Mouse (Mus musculus): ENCODE measurements around the gene Klkb1. TPM values are rescaled to one million over a fixed set of nuclear protein-coding genes. Genes with fewer than 3 reads are reported as not detected.
A peak's percentile ranks its signal among the peaks of the same experiment; 100 is the strongest.

Klkb1 gene
- polyA plus RNA-seq, 1 experiment: 0.12 TPM

DNA sequence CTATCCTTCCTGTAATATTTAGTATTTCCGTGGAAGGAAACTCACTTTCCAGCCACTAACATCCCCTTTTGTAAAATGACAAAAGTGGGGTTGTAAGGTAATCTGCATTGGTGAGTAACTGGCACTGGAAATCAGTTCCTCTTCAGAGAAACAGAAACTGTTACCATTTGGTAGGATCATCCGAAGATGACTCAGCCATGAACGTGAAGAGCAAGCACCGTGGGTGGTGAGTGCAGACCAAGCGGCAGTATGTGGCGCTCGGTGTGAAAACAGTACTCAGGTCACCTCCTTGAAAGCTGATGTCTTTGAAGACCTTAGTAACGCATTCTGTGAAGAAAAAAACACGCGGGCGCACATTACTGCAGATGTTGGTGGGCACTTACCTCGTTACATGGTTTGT is 39.6 kb downstream of the Klkb1 start:
- TF ChIP-seq POLR2A (IDR thresholded peaks at IDR 0.05; ENCODE audit: insufficient read depth, low read length): no peak
- TF ChIP-seq CTCF (IDR thresholded peaks at IDR 0.05; ENCODE audit: low read depth, low read length): no peak
- TF ChIP-seq EP300 (IDR thresholded peaks at IDR 0.05; ENCODE audit: insufficient read depth, low read depth, low read length): no peak
- H3K4me3 ChIP-seq (ENCODE audit: low read depth, low read length): no peak overlapping the region
- H3K4me1 ChIP-seq (ENCODE audit: control insufficient read depth, insufficient read depth, low read length): no peaks in the 10 kb centered on the region
- no peaks in the 10 kb centered on the region for H3K36me3 ChIP-seq (ENCODE audit: control insufficient read depth, insufficient read depth, low read length, poor library complexity, severe bottlenecking)
- H3K9me3 ChIP-seq (replicated peaks; ENCODE audit: control insufficient read depth, insufficient read depth, low read length, poor library complexity, severe bottlenecking): no peaks in the 10 kb centered on the region
- no peaks in the 10 kb centered on the region; the same call in 1 of the 2 replicates for H3K27me3 ChIP-seq (ENCODE audit: control insufficient read depth, insufficient read depth, low read length, poor library complexity, severe bottlenecking)
- no peak overlapping the region for H3K9ac ChIP-seq (ENCODE audit: low read depth, poor library complexity, severe bottlenecking)
- H3K27ac ChIP-seq (ENCODE audit: insufficient read depth, low read length): no peak overlapping the region

DNA sequence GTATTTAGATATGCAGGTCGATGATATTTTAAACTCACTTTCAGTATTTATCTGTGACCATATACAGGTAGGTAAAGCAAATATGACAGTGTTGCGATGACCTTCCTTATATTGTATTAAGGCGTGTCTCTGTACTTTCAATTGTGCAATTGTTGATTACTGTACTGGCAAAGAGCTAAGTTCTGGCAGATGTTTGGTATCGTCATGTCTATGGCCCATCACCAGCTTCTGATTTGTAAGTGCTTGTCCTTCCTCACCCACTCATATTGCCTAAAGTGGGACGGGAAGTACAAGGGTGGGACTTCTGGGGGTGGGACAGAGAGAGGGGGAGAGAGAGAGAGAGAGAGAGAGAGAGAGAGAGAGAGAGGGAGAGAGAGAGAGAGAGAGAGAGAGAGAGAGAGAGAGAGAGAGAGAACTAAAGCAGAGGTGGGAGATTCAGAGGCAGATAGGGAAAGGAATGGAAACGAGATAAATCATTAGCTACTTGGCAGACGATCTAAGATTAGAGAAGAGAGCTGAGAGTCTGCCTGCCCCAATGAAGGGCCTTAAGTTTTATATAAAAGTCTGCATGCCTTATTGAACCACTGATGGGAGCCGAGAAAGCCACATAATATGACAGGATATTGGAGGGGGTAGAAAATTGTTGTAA is 40.3 kb downstream of the Klkb1 start:
- Histone ChIP-seq H3K27ac (ENCODE audit: insufficient read depth, low read length) (no peak overlapping the region), H3K27me3 (ENCODE audit: control insufficient read depth, insufficient read depth, low read length, poor library complexity, severe bottlenecking) (no peaks in the 10 kb centered on the region; the same call in 1 of the 2 replicates), H3K9ac (ENCODE audit: low read depth, poor library complexity, severe bottlenecking) (no peak overlapping the region), H3K9me3 (replicated peaks; ENCODE audit: control insufficient read depth, insufficient read depth, low read length, poor library complexity, severe bottlenecking) (no peaks in the 10 kb centered on the region), H3K4me1 (ENCODE audit: control insufficient read depth, insufficient read depth, low read length) (peaks cover 2% of the 10 kb centered on the region), H3K36me3 (ENCODE audit: control insufficient read depth, insufficient read depth, low read length, poor library complexity, severe bottlenecking) (no peaks in the 10 kb centered on the region), H3K4me3 (ENCODE audit: low read depth, low read length) (no peak overlapping the region)
- TF ChIP-seq EP300 (IDR thresholded peaks at IDR 0.05; ENCODE audit: insufficient read depth, low read depth, low read length): no peak
- TF ChIP-seq CTCF (IDR thresholded peaks at IDR 0.05; ENCODE audit: low read depth, low read length): no peak
- TF ChIP-seq POLR2A (IDR thresholded peaks at IDR 0.05; ENCODE audit: insufficient read depth, low read length): no peak

DNA sequence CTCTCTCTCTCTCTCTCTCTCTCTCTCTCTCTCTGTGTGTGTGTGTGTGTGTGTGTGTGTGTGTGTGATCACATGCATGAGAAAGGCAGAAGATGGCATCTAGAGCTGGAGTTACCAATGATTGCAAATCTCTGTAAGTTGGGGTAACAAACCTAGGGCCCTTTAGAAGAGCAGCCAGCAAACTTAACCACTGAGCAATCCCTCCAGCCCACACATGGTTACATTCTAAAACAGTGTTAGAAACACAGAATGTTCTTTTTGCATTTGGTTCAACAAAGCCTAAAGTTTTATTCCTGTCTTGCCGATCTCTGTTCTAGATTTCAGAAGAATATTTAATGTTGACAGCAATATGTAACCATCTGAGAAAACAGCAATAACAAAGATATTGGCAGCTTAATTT is 41.1 kb downstream of the Klkb1 start:
- Histone ChIP-seq H3K36me3 (ENCODE audit: control insufficient read depth, insufficient read depth, low read length, poor library complexity, severe bottlenecking) (no peaks in the 10 kb centered on the region), H3K27ac (ENCODE audit: insufficient read depth, low read length) (no peak overlapping the region), H3K27me3 (ENCODE audit: control insufficient read depth, insufficient read depth, low read length, poor library complexity, severe bottlenecking) (no peaks in the 10 kb centered on the region; the same call in 1 of the 2 replicates), H3K9ac (ENCODE audit: low read depth, poor library complexity, severe bottlenecking) (no peak overlapping the region), H3K4me3 (ENCODE audit: low read depth, low read length) (no peak overlapping the region), H3K4me1 (ENCODE audit: control insufficient read depth, insufficient read depth, low read length) (peaks cover 2% of the 10 kb centered on the region), H3K9me3 (replicated peaks; ENCODE audit: control insufficient read depth, insufficient read depth, low read length, poor library complexity, severe bottlenecking) (no peaks in the 10 kb centered on the region)
- TF ChIP-seq POLR2A (IDR thresholded peaks at IDR 0.05; ENCODE audit: insufficient read depth, low read length) (no peak), EP300 (IDR thresholded peaks at IDR 0.05; ENCODE audit: insufficient read depth, low read depth, low read length) (no peak), CTCF (IDR thresholded peaks at IDR 0.05; ENCODE audit: low read depth, low read length) (no peak)

DNA sequence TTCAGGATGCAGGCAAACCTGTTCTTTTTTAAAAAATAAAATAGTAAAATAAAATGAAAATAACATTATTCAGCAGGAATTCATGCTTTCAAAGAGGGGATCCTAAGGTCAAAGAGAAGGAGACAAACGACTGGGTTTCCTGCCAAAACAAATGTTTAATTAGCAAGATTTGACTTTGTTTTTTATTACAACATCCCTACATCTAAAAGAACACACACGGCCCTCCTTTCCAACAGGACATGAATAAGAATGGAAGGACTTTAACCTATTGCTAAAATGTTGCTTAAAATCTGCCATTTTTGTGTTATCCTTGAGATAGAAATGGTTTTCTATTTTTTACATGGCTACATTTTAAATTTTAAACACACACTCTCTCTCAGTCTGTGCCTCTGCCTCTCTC is 41.5 kb downstream of the Klkb1 start:
- Histone ChIP-seq H3K4me1 (ENCODE audit: control insufficient read depth, insufficient read depth, low read length) (peaks cover 2% of the 10 kb centered on the region), H3K36me3 (ENCODE audit: control insufficient read depth, insufficient read depth, low read length, poor library complexity, severe bottlenecking) (no peaks in the 10 kb centered on the region), H3K9me3 (replicated peaks; ENCODE audit: control insufficient read depth, insufficient read depth, low read length, poor library complexity, severe bottlenecking) (no peaks in the 10 kb centered on the region), H3K27ac (ENCODE audit: insufficient read depth, low read length) (no peak overlapping the region), H3K9ac (ENCODE audit: low read depth, poor library complexity, severe bottlenecking) (no peak overlapping the region), H3K27me3 (ENCODE audit: control insufficient read depth, insufficient read depth, low read length, poor library complexity, severe bottlenecking) (no peaks in the 10 kb centered on the region; the same call in 1 of the 2 replicates), H3K4me3 (ENCODE audit: low read depth, low read length) (no peak overlapping the region)
- TF ChIP-seq EP300 (IDR thresholded peaks at IDR 0.05; ENCODE audit: insufficient read depth, low read depth, low read length) (no peak), CTCF (IDR thresholded peaks at IDR 0.05; ENCODE audit: low read depth, low read length) (no peak), POLR2A (IDR thresholded peaks at IDR 0.05; ENCODE audit: insufficient read depth, low read length) (no peak)

DNA sequence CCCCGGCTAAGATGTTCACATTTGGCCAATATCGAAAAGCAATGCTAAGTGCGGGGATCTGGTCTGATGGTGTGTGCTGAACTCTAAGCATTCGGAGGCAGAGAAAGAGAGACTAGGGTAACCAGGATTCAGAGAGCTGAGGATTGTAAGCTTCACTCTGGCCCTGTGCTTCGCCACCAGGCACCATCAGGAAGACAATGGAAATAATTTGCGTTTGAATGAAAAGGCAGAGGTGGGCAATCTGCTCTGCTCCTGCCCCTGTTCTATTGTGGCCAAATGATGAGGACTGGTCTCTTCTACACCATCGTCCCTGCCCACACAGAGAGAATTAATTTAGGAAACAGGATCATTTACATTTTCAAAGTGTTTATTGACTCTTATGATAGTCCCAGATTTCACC is 48.4 kb downstream of the Klkb1 start:
- peak; percentile 68; the same call in 1 of the 2 replicates for TF ChIP-seq EP300 (IDR thresholded peaks at IDR 0.05; ENCODE audit: insufficient read depth, low read depth, low read length)
- TF ChIP-seq POLR2A (IDR thresholded peaks at IDR 0.05; ENCODE audit: insufficient read depth, low read length): no peak
- Histone ChIP-seq H3K4me3 (ENCODE audit: low read depth, low read length) (no peak overlapping the region), H3K9me3 (replicated peaks; ENCODE audit: control insufficient read depth, insufficient read depth, low read length, poor library complexity, severe bottlenecking) (no peaks in the 10 kb centered on the region), H3K9ac (ENCODE audit: low read depth, poor library complexity, severe bottlenecking) (no peak overlapping the region), H3K36me3 (ENCODE audit: control insufficient read depth, insufficient read depth, low read length, poor library complexity, severe bottlenecking) (no peaks in the 10 kb centered on the region), H3K27me3 (ENCODE audit: control insufficient read depth, insufficient read depth, low read length, poor library complexity, severe bottlenecking) (no peaks in the 10 kb centered on the region), H3K27ac (ENCODE audit: insufficient read depth, low read length) (no peak overlapping the region), H3K4me1 (ENCODE audit: control insufficient read depth, insufficient read depth, low read length) (peaks cover 6% of the 10 kb centered on the region)

DNA sequence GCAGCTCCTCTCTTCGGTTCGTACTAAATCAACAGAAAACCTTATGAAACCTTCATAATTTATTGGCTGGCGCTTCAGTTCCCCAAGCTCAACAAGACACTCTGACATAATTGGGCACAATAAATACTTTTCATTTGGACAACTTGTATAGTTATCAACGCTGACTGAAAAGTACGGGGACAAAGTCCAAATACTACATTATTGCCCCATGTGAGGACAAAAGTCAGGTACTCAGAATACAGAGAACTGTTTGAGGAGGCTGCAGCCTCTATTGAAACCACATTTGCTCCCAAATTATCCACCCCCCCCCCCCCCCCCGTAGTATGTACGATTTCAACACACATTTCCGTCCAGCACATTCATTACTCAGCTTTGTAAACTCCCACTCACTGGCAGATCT is 55.3 kb downstream of the Klkb1 start:
- TF ChIP-seq POLR2A (IDR thresholded peaks at IDR 0.05; ENCODE audit: insufficient read depth, low read length): no peak
- no peak for TF ChIP-seq EP300 (IDR thresholded peaks at IDR 0.05; ENCODE audit: insufficient read depth, low read depth, low read length)
- no peak for TF ChIP-seq CTCF (IDR thresholded peaks at IDR 0.05; ENCODE audit: low read depth, low read length)
- no peaks in the 10 kb centered on the region for H3K36me3 ChIP-seq (ENCODE audit: control insufficient read depth, insufficient read depth, low read length, poor library complexity, severe bottlenecking)
- H3K27ac ChIP-seq (ENCODE audit: insufficient read depth, low read length): no peak overlapping the region
- H3K9me3 ChIP-seq (replicated peaks; ENCODE audit: control insufficient read depth, insufficient read depth, low read length, poor library complexity, severe bottlenecking): no peaks in the 10 kb centered on the region; the same call in 1 of the 2 replicates
- no peaks in the 10 kb centered on the region for H3K27me3 ChIP-seq (ENCODE audit: control insufficient read depth, insufficient read depth, low read length, poor library complexity, severe bottlenecking)
- H3K4me1 ChIP-seq (ENCODE audit: control insufficient read depth, insufficient read depth, low read length): no peaks in the 10 kb centered on the region
- H3K9ac ChIP-seq (ENCODE audit: low read depth, poor library complexity, severe bottlenecking): no peak overlapping the region
- H3K4me3 ChIP-seq (ENCODE audit: low read depth, low read length): no peak overlapping the region

Measured in ES-Bruce4 (cell line).